Mouse (Mus musculus) frontal cortex, postnatal 25 days (tissue): Measurements from ENCODE around the gene Agbl2.
A peak's percentile ranks its signal among the peaks of the same experiment; 100 is the strongest.
"Not testable (repeated sequence)": the region's sequence is repeated elsewhere in the genome, so short reads cannot be mapped to it uniquely, and the experiment has no call there.

ENCODE experiments used
- DNase-seq, 2 experiments: peaks; one replicate each; pipeline ENCODE4 v3.0.0; 2022; ENCODE audit warnings: low spot score in 2 of 2

Gene Agbl2

GRCm38 (mm10) chr2:90816144-90816543, 33.6 kb downstream of the Agbl2 start:
- DNase-seq, result no peak

GRCm38 (mm10) chr2:90818710-90819109, 36.2 kb downstream of the Agbl2 start:
- no peak for DNase-seq

- DNase-seq, result no peak
Measured at GRCm38 (mm10) chr2:90820894-90821293, 38.4 kb downstream of the Agbl2 start.

GRCm38 (mm10) chr2:90822978-90823377, 40.5 kb downstream of the Agbl2 start:
- DNase-seq, result no peak

GRCm38 (mm10) chr2:90823781-90824180, 41.3 kb downstream of the Agbl2 start:
- DNase-seq, result no peak

GRCm38 (mm10) chr2:90824528-90824927, 42.0 kb downstream of the Agbl2 start:
- not testable (repeated sequence) for DNase-seq

- DNase-seq, result no peak
Measured at GRCm38 (mm10) chr2:90825515-90826172, 43.1 kb downstream of the Agbl2 start.

- no peak for DNase-seq
Measured at GRCm38 (mm10) chr2:90828739-90829138, 46.2 kb downstream of the Agbl2 start.

GRCm38 (mm10) chr2:90833502-90833901, 51.0 kb downstream of the Agbl2 start:
- no peak for DNase-seq

GRCm38 (mm10) chr2:90838621-90839020, 56.1 kb downstream of the Agbl2 start:
- no peak for DNase-seq

GRCm38 (mm10) chr2:90843666-90844065, 61.1 kb downstream of the Agbl2 start:
- DNase-seq, result no peak

GRCm38 (mm10) chr2:90844262-90844661, 61.7 kb downstream of the Agbl2 start:
- no peak for DNase-seq

GRCm38 (mm10) chr2:90845234-90845633, 62.7 kb downstream of the Agbl2 start:
- DNase-seq, result no peak

- DNase-seq, result no peak
Measured at GRCm38 (mm10) chr2:90846171-90846570, 63.6 kb downstream of the Agbl2 start.

GRCm38 (mm10) chr2:90846597-90846954, 64.0 kb downstream of the Agbl2 start:
- DNase-seq, result no peak

GRCm38 (mm10) chr2:90846955-90847680, 64.6 kb downstream of the Agbl2 start, which contains the start of gene Mtch2:
Gene Mtch2, plus strand, starts transcription at chr2:90847155.
- DNase-seq, result peak; percentile 95

GRCm38 (mm10) chr2:90847681-90848050, 65.1 kb downstream of the Agbl2 start:
- DNase-seq, result no peak

GRCm38 (mm10) chr2:90848331-90848730, 65.8 kb downstream of the Agbl2 start:
- no peak for DNase-seq

GRCm38 (mm10) chr2:90850401-90850800, 67.9 kb downstream of the Agbl2 start:
- no peak for DNase-seq

GRCm38 (mm10) chr2:90861486-90861885, 79.0 kb downstream of the Agbl2 start:
- DNase-seq, result no peak

GRCm38 (mm10) chr2:90864184-90864583, 81.7 kb downstream of the Agbl2 start:
- no peak for DNase-seq

GRCm38 (mm10) chr2:90866524-90866923, 84.0 kb downstream of the Agbl2 start:
- DNase-seq, result peak; percentile 74 to 84

GRCm38 (mm10) chr2:90870136-90870601, 87.6 kb downstream of the Agbl2 start:
- DNase-seq, result no peak
